Mouse (Mus musculus): ENCODE measurements at regions not wholly inside any gene's neighbourhood (a gene's known extent, or its start where the extent isn't known, plus 50 kb on each side); places are given as distances from the start of the nearest gene placed in this dataset.

DNA sequence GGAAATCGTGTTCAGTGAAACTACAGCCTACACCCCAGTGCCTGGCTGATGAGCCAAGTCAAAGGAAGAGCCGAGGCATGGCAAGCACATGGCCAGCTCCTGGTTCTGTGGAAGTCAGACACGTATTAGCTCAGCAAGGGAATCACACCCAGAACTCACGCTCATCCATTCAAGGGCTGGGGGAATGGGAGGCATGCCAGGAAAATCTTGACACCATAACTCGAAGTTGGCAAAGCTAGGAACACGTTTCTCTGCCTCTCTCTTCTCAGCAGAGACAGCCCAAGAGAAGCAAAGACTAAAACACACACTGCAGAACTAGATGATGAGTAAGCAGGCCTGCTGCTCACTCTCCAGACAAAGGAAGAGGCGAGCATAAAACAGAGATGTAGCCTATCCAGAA, 53.5 kb upstream of the Ypel5 start:
- no peak for DNase-seq (ENCODE audit: low read depth)

DNA sequence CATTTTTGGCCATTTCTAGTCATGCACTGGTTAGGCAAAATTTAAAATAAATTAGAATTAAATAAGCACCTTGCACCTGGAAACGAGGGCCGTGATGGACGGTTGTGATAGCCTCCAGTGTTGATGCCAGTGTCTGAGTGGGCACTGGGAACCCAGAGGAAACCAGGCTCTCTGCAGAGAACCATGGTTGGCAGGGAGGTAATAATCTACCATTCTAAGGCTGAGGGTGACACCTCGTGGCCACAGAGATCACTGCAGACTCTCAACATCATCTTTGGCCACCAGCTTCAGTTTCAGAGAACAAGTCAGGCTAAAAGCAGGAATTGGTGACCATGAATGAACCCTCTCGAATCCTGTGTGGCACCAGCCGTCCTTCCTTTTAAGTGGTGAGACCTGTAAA, 54.5 kb upstream of the Ypel5 start:
- peak; percentile 65 for DNase-seq (ENCODE audit: low read depth)

- DNase-seq (ENCODE audit: low read depth): no peak
Measured at GRCm38 (mm10) chr17:72768266-72768665, 68.0 kb upstream of the Ypel5 start.

DNA sequence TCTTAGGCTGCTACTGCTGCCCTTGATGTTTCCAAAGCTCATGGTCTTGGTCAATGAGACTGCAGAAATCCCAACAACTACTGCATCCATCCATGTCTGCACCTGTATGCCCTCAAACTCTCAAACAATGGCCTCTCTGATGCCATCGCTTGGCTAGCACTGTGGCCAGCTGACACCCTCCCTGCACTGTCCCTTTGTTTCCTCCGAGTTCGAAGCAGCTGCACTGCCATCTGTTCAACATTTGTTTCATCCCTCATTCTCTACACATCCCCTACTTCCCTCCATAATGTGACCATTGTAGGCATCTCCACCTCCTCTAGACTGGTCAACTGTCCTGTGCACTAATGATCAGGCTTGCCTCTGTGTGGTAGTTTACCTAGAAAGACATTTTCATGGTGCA, 75.3 kb upstream of the Ypel5 start:
- no peak for DNase-seq (ENCODE audit: low read depth)

DNA sequence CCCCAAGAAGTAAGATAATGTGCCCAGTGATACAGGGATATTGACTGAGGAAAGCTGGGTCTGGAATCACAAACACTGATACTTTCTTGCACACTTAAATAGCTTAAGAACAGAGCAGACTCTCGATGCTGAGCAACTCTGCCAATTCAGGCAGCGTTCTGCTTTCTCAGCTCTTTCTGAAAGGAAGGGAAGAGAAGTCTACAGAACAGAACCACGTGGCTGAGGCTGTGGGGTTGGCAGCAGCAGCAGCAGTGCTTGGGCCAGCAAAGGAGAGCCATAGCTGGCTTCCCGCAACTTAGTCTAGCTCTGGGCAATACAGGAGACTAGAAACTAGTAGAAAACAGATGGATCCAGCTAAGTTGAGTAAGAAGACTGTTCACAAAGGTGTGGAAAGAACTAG, 89.8 kb upstream of the Ypel5 start:
- no peak for DNase-seq (ENCODE audit: low read depth)

GRCm38 (mm10) chr17:72733006-72733405, 103.2 kb upstream of the Ypel5 start:
- no peak for DNase-seq (ENCODE audit: low read depth)

DNA sequence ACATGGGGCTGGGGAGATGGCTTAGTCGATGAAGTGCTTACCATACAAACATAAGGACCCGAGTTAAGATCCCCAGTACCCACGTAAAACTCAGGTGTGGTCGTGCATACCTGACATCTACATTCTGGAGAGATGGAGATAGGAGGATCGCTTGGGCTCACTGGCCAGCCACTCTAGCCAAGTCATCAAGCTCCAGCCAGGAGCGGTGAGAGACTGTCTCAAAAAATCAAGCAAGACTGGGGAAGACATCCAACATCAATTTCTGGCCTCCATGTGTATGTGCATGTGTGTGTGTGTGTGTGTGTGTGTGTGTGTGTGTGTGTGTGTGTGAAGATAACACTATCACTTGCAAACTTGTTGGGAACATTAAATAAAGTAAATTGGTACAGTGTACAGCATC, 104.6 kb upstream of the Ypel5 start:
- DNase-seq (ENCODE audit: low read depth): no peak

- no peak for DNase-seq (ENCODE audit: low read depth)
Measured at GRCm38 (mm10) chr17:72731175-72731574, 105.1 kb upstream of the Ypel5 start.

GRCm38 (mm10) chr17:72720753-72721152, 115.5 kb upstream of the Ypel5 start:
- no peak for DNase-seq (ENCODE audit: low read depth)

DNA sequence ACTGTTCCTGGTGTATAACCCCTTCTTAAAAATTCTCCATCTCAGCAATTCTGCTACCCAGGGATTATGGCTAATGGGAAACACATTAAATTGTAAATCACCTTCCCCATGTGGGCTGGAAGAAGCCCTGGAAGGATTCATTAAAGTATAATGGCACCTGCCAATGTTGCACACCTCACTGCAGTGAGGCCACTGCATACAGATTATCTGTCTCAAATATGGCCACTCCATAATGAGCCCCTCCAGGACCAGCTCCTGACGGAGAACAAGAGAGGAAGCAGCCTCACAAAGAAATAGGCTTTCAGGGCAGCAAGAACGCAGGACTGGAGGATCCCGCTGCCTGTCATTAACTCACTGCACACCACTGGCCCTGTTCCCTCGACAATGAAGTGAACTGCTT, 115.2 kb upstream of the Alk start:
- no peak for DNase-seq (ENCODE audit: low read depth)

DNA sequence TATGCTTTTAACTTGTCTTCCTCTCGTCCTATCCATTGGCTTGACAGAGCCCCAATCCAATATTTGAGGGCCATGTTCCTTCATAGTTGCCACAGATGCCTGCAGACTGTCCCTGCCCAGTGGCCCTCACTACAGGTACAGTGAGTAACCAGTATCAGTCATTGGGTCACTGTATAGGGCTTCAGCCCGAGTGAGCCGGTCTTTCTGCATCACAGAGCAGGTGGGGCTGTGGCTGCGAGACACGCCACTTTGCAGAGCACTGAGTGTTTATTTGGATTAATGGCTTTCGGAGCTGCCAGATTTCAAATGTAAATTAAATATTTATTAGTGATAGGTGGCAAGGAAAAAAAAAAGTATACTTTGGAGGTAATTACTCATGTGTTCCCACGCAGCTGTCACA, 87.2 kb upstream of the Alk start:
- no peak for DNase-seq (ENCODE audit: low read depth)

- no peak for DNase-seq (ENCODE audit: low read depth)
Measured at GRCm38 (mm10) chr17:72689606-72690005, 85.2 kb upstream of the Alk start.

DNA sequence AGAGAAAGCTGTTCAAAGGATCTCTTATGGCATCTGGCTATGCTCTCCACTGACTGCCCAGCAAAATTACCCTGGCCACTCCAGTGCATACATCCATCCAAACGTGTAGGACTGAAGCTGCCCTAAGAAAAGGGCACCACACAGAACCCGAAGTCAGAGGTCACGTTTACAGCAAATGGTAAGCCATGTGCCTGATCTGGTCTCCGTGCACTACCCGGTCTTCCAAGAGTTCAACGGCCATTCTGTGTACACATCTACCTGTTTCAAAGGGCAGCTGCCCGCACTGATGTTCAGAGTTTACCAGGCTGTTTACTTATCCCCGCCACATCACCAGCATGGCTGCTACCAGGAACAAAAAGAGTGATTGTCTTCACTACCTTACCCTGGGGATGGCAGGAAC, 84.4 kb upstream of the Alk start:
- DNase-seq (ENCODE audit: low read depth): no peak

- DNase-seq (ENCODE audit: low read depth): no peak
Measured at GRCm38 (mm10) chr17:72674658-72675057, 70.2 kb upstream of the Alk start.

GRCm38 (mm10) chr17:72672010-72672409, 67.6 kb upstream of the Alk start:
- DNase-seq (ENCODE audit: low read depth): no peak

DNA sequence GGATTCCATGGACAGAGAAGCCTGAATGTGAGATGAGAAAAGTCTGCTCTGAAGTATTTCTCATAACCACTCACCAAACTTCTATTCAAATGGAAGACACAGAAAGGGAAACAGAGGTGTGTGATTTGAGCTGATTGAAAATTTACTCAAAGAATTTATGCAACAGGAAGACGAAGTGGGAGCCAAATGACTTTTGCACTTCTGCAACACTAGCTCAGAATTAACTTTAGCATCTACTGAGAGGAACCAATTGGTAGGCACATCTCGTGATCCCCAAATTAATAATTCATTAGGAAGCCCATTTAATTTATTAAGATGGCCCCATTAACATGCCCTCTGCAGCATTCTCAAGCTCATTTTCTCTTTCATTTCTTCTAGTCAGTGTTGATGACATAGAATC, 62.5 kb upstream of the Alk start:
- no peak for DNase-seq (ENCODE audit: low read depth)

DNA sequence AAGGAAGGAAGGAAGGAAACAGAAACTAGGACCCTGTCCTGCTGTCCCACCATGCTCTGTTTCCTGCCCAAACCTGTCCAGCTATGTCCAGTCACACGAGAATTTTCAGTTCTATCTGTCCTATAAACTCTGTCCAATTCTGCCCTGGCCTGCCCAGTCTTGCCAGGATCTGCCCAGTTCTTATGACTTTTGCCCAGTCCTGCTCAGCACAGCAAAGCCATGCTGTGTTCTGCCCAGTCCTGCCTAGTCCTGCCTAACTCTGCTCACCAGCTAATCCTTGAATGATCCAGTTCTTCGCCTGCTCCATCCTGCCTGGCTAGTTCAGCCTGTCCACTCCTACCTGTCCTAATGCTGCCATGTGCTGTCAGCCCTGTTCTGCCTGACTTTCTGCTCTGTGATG, 57.3 kb upstream of the Alk start:
- no peak for DNase-seq (ENCODE audit: low read depth)

DNA sequence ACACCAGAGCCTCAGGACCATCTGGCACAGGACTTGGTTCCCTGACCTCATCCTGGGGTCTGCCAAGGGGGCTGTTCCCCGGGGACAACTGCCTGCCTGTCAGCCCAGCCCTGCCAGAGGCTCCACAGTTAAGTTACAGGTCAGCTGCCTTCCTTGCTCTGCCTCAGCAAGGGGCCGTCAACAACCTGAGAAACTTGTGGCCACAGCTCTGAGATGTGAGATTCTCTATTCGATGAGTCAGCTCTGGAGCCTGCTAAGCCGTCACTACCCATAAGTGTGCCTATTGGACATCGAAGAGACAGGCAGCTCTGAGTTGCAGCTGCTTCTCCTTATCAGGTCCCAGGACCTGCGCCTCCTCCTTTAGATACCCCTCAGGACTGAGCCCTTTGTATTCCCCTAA, 54.3 kb upstream of the Alk start:
- no peak for DNase-seq (ENCODE audit: low read depth)

DNA sequence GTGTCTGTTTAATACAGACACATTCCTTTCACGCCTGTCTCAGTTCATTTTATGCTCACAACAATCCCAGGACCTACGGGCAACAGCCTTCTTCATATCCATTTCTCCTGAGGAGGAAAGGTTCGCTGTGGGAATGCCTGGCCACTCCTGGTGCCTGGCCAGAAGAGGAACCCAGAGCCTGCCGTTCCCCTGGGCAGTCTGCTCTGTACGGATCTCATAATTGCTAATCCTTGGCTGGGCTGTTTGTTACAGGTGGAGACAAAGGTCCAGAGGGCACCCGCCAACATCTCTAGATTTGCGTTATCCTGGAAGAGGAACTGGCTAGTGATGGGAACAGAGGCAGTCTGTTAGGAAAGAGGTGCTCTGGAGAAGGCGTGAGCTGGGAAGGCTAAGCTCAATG, 53.4 kb upstream of the Alk start:
- DNase-seq (ENCODE audit: low read depth): no peak

All from induced T-regulatory cell, adult 2 months (primary cell).